Mouse (Mus musculus) hematopoietic stem cell, adult 5-6 weeks (primary cell): ENCODE results near the gene Dctn3. TPM values are rescaled to one million over a fixed set of nuclear protein-coding genes. Genes with fewer than 3 reads are reported as not detected.
"Not testable (repeated sequence)": the region's sequence is repeated elsewhere in the genome, so short reads cannot be mapped to it uniquely, and the experiment has no call there.

ENCODE experiments used
- ATAC-seq, 2 experiments: fragments of 125-278 bp in 1 of 2; replicated peaks in 1 of 2; 2 replicates each; pipeline ENCODE4 v1.8.0; 2016 to 2017; ENCODE audit warnings: inconsistent platforms in 2 of 2, mild to moderate bottlenecking in 2 of 2, moderate number of reproducible peaks in 2 of 2, low read depth in 1 of 2, moderate TSS enrichment in 1 of 2; ENCODE audit not compliant: low FRiP score in 2 of 2, poor library complexity in 2 of 2, severe bottlenecking in 2 of 2, insufficient read depth in 1 of 2, low TSS enrichment in 1 of 2
- total RNA-seq: library from RNA; stranded (forward); fragments of 172-1452, 232-1000 nt; gene quantifications from 2 replicates; pipeline ENCODE4 v1.2.3, GENCODE M21; 2017

Dctn3 gene
- total RNA-seq: 32.8 and 62.5 TPM in 2 replicates

GRCm38 (mm10) chr4:41722918-41723351 lies at the start of gene Dctn3:
Gene Dctn3, minus strand, starts transcription at chr4:41723170.
- ATAC-seq: peak; percentile 96 to 97

- ATAC-seq: not testable (repeated sequence)
Observed at GRCm38 (mm10) chr4:41767301-41767700, 44.3 kb upstream of the Dctn3 start.

DNA sequence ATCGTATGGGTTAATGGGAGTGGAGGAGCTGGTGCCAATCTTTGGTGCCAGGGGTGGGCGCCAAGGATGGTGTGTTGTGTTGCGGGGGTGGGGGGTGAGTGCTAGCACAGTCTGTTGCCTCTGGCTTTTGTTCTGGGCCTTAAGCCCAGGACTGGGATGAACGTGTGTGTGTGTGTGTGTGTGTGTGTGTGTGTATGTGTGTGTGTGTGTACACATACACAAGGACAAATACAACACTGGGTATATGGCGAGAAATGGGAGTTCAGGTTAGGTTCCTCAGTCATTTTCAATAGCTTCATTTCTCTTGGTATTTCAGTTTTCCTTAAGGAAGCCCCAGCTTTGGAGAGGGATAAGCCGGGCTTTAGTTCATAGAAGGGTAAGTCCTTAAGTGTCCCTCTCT lies 40.2 kb upstream of the Dctn3 start:
- ATAC-seq: not testable (repeated sequence)

- ATAC-seq: not testable (repeated sequence)
Observed at GRCm38 (mm10) chr4:41762688-41763114, 39.7 kb upstream of the Dctn3 start.

DNA sequence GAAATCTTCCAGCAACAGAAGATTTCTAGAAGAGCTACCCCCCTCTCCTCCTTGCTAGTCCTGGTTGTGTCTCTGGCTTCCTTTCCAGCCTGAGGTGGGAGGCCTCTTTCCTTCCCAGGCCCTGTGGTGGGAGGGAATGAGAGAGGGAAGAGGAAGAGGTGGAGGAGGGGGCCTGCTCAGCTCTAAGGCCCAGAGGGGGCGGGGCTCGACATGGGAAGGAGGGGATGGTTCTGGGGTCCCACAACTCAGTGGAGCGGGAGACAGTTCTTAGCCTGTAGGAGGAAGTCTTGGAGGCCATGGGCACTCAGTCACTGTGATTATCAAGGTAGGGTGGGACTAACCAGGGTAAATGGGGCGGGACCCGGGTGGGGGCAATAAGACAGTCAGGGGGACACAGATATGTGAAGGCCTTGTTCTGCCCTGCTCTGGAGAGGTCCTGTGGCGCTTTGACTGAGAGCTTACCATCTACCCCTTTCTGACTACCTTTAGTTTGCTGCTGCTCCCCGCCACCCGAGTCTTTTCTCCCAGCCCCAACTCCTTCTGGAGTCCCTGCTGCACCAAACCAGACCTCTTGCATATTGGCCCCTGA lies 39.2 kb upstream of the Dctn3 start:
- ATAC-seq: no peak

DNA sequence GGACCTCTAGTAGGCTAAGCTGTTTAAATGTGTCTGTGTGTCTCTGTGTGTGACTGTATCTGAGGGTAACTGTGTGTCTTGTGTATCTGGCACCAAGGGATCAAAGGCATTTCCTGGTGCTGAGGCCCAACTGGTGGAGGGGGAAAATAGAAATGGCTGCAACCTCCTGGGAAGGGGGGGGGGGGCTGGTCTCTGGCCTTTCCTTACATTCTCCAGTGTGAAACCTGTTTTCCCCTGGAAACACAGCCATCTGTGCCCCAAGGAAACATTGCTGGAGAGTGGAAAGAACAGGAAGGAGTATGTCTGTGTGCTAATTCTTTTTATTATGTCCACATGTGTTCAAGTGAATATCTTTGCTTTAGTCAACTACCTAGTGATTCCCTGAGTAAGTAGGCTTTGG lies 38.7 kb upstream of the Dctn3 start:
- ATAC-seq: no peak

DNA sequence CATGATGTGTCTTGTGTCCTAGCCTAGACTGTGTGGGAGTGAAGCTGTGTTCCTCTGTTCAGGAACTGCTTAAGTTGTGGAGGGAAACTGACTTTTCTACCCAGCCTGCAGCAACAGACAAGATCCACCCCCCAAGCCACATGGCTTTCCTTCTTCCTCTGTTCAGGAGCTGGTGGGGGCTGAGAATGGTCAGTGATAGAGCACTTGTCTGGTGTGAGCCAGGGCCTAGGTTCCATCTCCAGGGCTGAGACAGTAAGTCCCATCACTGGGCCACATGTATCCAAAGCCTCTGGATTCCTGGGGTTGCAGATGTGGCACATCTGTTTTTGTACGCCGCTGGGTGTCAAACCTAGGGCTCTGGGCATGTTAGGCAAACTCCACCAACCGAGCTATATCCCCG lies 37.9 kb upstream of the Dctn3 start:
- no peak for ATAC-seq

- peak; percentile 60 to 76 for ATAC-seq
Observed at GRCm38 (mm10) chr4:41760288-41760721, 37.3 kb upstream of the Dctn3 start.

DNA sequence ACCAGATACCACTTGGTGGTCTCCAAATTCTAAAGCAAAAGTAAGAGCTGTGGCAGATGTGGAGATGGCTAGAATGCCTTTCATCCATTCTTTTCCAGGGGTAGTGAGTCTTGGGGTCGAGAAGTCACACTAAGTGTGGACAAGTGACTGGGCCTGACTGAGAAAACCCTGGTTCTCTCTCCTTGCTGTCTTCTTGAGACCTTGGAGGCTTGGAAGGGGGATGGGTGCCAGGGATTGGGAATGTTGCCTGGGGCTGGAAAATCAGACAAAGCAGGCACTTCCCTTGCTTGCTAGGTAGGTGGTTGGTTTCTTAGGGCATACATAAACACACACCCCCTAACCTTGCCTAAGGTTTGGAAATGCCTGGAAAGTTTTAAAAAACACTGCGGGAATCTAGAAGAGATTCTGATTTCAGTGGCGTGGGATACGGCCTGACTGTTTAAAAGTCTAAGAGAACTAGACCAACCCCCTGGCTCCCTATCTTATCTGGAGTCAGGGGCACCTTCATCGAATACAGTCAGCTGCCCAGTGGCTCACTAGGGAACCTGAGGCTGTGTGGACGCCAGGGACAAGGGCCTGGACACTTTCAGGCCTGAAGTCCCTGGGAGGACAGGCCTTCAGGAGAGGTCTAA lies 36.8 kb upstream of the Dctn3 start:
- ATAC-seq: no peak

- ATAC-seq: peak; percentile 9 to 17; a peak in 1 of 4 replicates
Observed at GRCm38 (mm10) chr4:41759206-41759605, 36.2 kb upstream of the Dctn3 start.

- ATAC-seq: no peak
Observed at GRCm38 (mm10) chr4:41758701-41759100, 35.7 kb upstream of the Dctn3 start.

- no peak for ATAC-seq
Observed at GRCm38 (mm10) chr4:41758021-41758420, 35.1 kb upstream of the Dctn3 start.

GRCm38 (mm10) chr4:41757321-41757720 lies 34.4 kb upstream of the Dctn3 start:
- ATAC-seq: no peak

DNA sequence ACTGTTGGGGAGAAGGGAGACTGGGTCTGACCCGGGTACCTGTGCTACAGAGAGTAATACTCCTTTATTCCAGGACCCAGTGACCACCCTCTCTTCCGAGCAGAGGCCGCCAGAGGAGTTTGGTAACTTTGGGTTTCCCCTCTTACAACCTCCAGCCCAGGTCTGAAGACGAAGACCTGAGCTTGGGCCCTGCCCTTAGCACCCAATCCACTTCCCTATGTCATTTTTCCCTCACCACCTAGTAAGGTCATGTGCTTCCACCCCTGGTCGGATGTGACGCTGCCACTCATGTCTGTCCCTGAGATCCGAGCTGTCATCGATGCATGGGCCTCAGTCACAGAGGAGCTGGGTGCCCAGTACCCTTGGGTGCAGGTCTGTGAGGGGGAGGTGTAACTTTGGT lies 33.5 kb upstream of the Dctn3 start:
- no peak for ATAC-seq

DNA sequence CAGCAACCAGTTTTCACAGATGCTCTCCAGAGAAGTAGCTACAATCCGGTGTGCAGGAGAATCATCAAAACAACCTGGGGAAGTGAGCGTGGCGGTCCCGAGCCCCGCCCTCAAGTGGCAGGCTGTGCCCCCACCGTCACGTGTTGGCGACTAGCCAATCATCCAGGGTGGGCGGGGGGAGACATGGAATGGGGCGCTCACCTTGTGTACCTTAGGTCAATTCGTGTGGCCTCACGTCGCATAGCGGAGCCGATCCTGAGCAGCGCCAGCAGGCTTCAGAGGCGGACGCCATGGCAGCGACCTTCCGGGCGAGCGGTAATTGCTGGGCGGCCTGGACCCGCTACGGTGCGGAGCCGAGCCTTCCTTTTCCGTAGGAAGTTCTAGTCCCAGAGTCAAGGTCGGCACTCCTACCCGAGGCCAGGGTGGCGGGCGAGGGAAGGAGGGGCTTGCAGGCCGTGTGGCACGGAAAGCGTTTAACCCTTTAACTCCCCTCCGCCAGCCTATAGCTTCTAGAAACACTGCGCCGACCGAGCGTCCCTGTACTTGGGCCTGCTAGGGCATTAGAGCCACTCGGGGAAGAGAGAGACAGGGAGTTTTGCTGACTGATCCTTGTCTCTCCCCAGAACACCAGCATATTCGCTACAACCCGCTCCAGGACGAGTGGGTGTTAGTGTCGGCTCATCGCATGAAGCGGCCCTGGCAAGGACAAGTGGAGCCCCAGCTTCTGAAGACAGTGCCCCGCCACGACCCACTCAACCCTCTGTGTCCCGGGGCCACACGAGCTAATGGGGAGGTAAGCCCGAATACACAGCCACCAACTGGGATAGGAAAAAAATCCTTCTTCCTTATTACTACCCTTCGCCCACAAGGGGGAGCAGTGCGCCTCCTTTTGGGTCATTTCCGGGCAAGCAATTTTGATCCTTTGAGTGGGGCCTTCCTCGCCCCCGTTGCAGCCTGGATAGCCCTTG lies 32.7 kb upstream of the Dctn3 start, which contains the start of gene Sigmar1:
TSS of gene Sigmar1 (minus strand) at position 820 of the 968 bp plus-strand sequence.
- peak; percentile 57 to 68 for ATAC-seq

DNA sequence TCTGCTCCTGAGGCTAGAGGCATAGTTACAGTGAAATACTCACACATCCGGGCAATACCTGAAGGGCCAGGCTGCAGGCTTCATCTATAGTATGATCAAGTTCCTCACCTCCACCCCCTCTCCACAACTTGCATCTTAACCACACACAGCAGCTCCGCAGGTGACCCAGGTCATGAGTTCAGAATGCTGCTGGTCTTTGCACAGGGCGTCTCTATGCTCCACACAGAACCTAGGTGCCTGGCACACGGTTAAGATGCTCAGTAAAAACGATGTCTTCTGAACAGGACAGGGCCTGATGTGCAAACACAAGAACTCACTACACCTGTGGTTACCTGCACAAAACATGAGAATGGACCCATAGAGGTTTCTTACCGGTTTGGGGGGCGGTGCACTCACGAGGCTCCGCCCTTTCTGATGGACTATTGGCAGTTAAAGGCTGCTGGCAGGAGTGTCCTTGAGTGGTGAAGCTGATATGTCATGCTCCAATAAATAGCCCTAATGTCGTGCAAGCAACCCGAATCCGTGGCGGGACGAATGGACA lies 31.9 kb upstream of the Dctn3 start, which contains the start of gene Galt:
TSS of gene Galt (plus strand) at position 432 of the 541 bp plus-strand sequence.
- ATAC-seq: peak; percentile 8 to 36; a peak in 3 of 4 replicates

GRCm38 (mm10) chr4:41745021-41745420 lies 22.1 kb upstream of the Dctn3 start:
- ATAC-seq: no peak
